In the genomic region with DNA sequence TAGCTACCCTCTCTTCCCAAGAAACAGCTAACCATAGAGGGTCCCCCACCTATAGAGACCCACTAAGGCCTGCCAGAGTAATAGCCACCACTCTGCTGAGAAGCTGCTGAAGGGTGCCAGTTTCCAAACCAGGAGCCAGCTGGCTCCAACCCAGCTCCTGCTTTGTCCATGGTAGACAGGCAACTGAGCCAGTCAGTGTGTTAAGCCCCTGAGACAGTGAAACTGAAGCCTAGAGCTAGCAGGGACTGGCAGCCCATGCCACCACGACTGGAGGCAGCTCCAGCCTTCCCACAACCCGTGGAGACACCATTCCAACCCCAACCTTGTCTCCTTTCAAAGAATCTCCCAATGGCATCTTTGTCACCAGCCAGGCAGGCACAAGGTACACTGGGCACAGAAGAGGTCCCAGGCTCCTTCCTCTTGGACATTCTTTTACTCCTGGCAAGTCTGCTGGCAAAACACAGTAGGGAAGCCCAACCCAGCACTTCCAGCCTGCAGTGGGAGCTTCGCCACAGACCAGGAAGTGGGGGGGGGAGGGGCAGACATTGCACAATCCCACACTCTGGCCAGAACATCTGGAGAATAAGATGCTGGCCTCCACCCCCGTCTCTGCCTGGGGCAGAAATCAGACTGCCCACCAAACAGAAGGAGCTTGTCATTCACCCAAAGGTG, we compare ENCODE assay signal across 7 mouse cellular contexts. TPM values are rescaled to one million over a fixed set of nuclear protein-coding genes. Genes with fewer than 3 reads are reported as not detected.
DNase-seq lines count a peak whose midpoint lies in the region; ATAC-seq and TF ChIP-seq lines count a peak whose summit lies in the region.

No protein-coding gene starts in this region.

- H3K9me3 ChIP-seq in hindbrain, embryonic 12.5 days (replicated peaks) = no peaks in the 10 kb centered on the region
- no peaks in the 10 kb centered on the region for H3K9me3 ChIP-seq in limb, embryonic 15.5 days
- H3K9me3 ChIP-seq in midbrain, embryonic 16.5 days (replicated peaks; ENCODE audit: control insufficient read depth, low read length, poor library complexity, severe bottlenecking) = no peaks in the 10 kb centered on the region

- peaks cover 12% of the 10 kb centered on the region for H3K36me3 ChIP-seq in hindbrain, embryonic 12.5 days
- peaks cover 16% of the 10 kb centered on the region for H3K36me3 ChIP-seq in limb, embryonic 15.5 days
- peaks cover under 1% of the 10 kb centered on the region; the same call in 1 of the 2 replicates for H3K36me3 ChIP-seq in midbrain, embryonic 16.5 days (ENCODE audit: control insufficient read depth, insufficient read depth, low read length)

- ATAC-seq in hindbrain, embryonic 12.5 days (ENCODE audit: low FRiP score) = no peak
- ATAC-seq in limb, embryonic 15.5 days (ENCODE audit: insufficient number of reproducible peaks, low FRiP score, low TSS enrichment, low read depth) = peak; percentile 57; the same call in 1 of the 2 replicates
- no peak for ATAC-seq in midbrain, embryonic 16.5 days
- ATAC-seq in frontal cortex, adult (ENCODE audit: low TSS enrichment) = no peak

- H3K4me2 ChIP-seq in hindbrain, embryonic 12.5 days (replicated peaks) = no peak overlapping the region
- H3K4me2 ChIP-seq in limb, embryonic 15.5 days = peak overlapping the region; percentile 27
- H3K4me2 ChIP-seq in midbrain, embryonic 16.5 days (ENCODE audit: low read length) = no peak overlapping the region

- peak overlapping the region; percentile 3; the same call in 1 of the 2 replicates for H3K4me3 ChIP-seq in gastrocnemius, adult 2 months
- H3K4me3 ChIP-seq in hindbrain, embryonic 12.5 days = no peak overlapping the region
- H3K4me3 ChIP-seq in limb, embryonic 15.5 days = no peak overlapping the region
- no peak overlapping the region for H3K4me3 ChIP-seq in midbrain, embryonic 16.5 days (ENCODE audit: low read depth, low read length)

- WGBS in hindbrain, embryonic 12.5 days = 21% methylated on average over 4 of the region's 4 CpGs
- 7% methylated on average over 4 of the region's 4 CpGs for WGBS in limb, embryonic 15.5 days
- 46% methylated on average over 4 of the region's 4 CpGs for WGBS in midbrain, embryonic 16.5 days

- DNase-seq in MN1 (ENCODE audit: low spot score) = peak; percentile 69
- peak; percentile 70 to 86 for DNase-seq in adrenal gland, postnatal 36 days
- DNase-seq in gastrocnemius, adult 2 months = peak; percentile 90

- peaks cover 42% of the 10 kb centered on the region for H3K27me3 ChIP-seq in hindbrain, embryonic 12.5 days
- no peaks in the 10 kb centered on the region for H3K27me3 ChIP-seq in limb, embryonic 15.5 days
- peaks cover 27% of the 10 kb centered on the region for H3K27me3 ChIP-seq in midbrain, embryonic 16.5 days (ENCODE audit: control insufficient read depth, insufficient read depth, low read depth, low read length)

- peaks cover 48% of the 10 kb centered on the region for H3K4me1 ChIP-seq in hindbrain, embryonic 12.5 days
- H3K4me1 ChIP-seq in limb, embryonic 15.5 days = peaks cover 77% of the 10 kb centered on the region
- peaks cover 24% of the 10 kb centered on the region for H3K4me1 ChIP-seq in midbrain, embryonic 16.5 days (ENCODE audit: control insufficient read depth, insufficient read depth, low read length)

- no peak for TF ChIP-seq CTCF in gastrocnemius, adult 2 months (IDR thresholded peaks at IDR 0.05)

- H3K9ac ChIP-seq in hindbrain, embryonic 12.5 days = no peak overlapping the region
- no peak overlapping the region for H3K9ac ChIP-seq in limb, embryonic 15.5 days
- H3K9ac ChIP-seq in midbrain, embryonic 16.5 days (ENCODE audit: low read depth, low read length) = no peak overlapping the region

- H3K27ac ChIP-seq in gastrocnemius, adult 2 months = peak overlapping the region; percentile 95
- H3K27ac ChIP-seq in hindbrain, embryonic 12.5 days = peak overlapping the region; percentile 71
- peak overlapping the region; percentile 94 for H3K27ac ChIP-seq in limb, embryonic 15.5 days
- peak overlapping the region; percentile 68 for H3K27ac ChIP-seq in midbrain, embryonic 16.5 days (ENCODE audit: low read length)

- intact Hi-C loops in gastrocnemius, adult 2 months (cut with DNase I) = no loop called here

RNA-seq across cellular contexts. Expression of gene Mpg, which starts 1.7 kb away (rescaled TPM):
- 10 to 100 TPM; 22.1 to 22.7 TPM for total RNA-seq in adrenal gland, postnatal 36 days (2021)
- 1 to 10 TPM; 3.1 to 5.3 TPM for total RNA-seq in gastrocnemius, adult 2 months (2021)
- polyA plus RNA-seq in hindbrain, embryonic 12.5 days (2016; fragmentation: Nextera tagmentation; extraction: Ambion mirVana) = 30.4 and 32.3 TPM in 2 replicates
- polyA plus RNA-seq in limb, embryonic 15.5 days (2015; fragmentation: Nextera tagmentation; extraction: Ambion mirVana) = 39.4 and 40.0 TPM in 2 replicates
- 36.1 and 41.7 TPM in 2 replicates for polyA plus RNA-seq in midbrain, embryonic 16.5 days (2015; fragmentation: Nextera tagmentation; extraction: Ambion mirVana)

RNA-seq across cellular contexts. Expression of gene Rhbdf1, which starts 2.5 kb away (rescaled TPM):
- 10 to 100 TPM; 24.7 to 36.8 TPM for total RNA-seq in adrenal gland, postnatal 36 days (2021)
- 10 to 100 TPM; 17.9 to 19.9 TPM for total RNA-seq in gastrocnemius, adult 2 months (2021)
- 32.8 and 33.1 TPM in 2 replicates for polyA plus RNA-seq in hindbrain, embryonic 12.5 days (2016; fragmentation: Nextera tagmentation; extraction: Ambion mirVana)
- polyA plus RNA-seq in limb, embryonic 15.5 days (2015; fragmentation: Nextera tagmentation; extraction: Ambion mirVana) = 83.7 and 87.5 TPM in 2 replicates
- 18.5 and 24.0 TPM in 2 replicates for polyA plus RNA-seq in midbrain, embryonic 16.5 days (2015; fragmentation: Nextera tagmentation; extraction: Ambion mirVana)

RNA-seq across cellular contexts. Expression of gene Snrnp25, which starts 19.4 kb away (rescaled TPM):
- 10 to 100 TPM; 14.8 to 19.4 TPM for total RNA-seq in adrenal gland, postnatal 36 days (2021)
- 1 to 10 TPM; 9.5 to 9.7 TPM for total RNA-seq in gastrocnemius, adult 2 months (2021)
- polyA plus RNA-seq in hindbrain, embryonic 12.5 days (2016; fragmentation: Nextera tagmentation; extraction: Ambion mirVana) = 52.8 and 55.1 TPM in 2 replicates
- 45.6 and 48.1 TPM in 2 replicates for polyA plus RNA-seq in limb, embryonic 15.5 days (2015; fragmentation: Nextera tagmentation; extraction: Ambion mirVana)
- 37.2 and 41.2 TPM in 2 replicates for polyA plus RNA-seq in midbrain, embryonic 16.5 days (2015; fragmentation: Nextera tagmentation; extraction: Ambion mirVana)

RNA-seq across cellular contexts. Expression of gene Il9r, which starts 24.5 kb away (rescaled TPM):
- total RNA-seq in adrenal gland, postnatal 36 days (2021) = under 1 TPM; 0.26 to 0.96 TPM
- not detected for total RNA-seq in gastrocnemius, adult 2 months (2021)
- not detected in 2 replicates for polyA plus RNA-seq in hindbrain, embryonic 12.5 days (2016; fragmentation: Nextera tagmentation; extraction: Ambion mirVana)
- 0.31 and 0.55 TPM in 2 replicates for polyA plus RNA-seq in limb, embryonic 15.5 days (2015; fragmentation: Nextera tagmentation; extraction: Ambion mirVana)
- not detected in 2 replicates for polyA plus RNA-seq in midbrain, embryonic 16.5 days (2015; fragmentation: Nextera tagmentation; extraction: Ambion mirVana)

RNA-seq across cellular contexts. Expression of gene Nprl3, which starts 42.9 kb away (rescaled TPM):
- 10 to 100 TPM; 62.9 to 65.2 TPM for total RNA-seq in adrenal gland, postnatal 36 days (2021)
- total RNA-seq in gastrocnemius, adult 2 months (2021) = 10 to 100 TPM; 25.6 to 29.6 TPM
- polyA plus RNA-seq in hindbrain, embryonic 12.5 days (2016; fragmentation: Nextera tagmentation; extraction: Ambion mirVana) = 51.3 and 51.7 TPM in 2 replicates
- polyA plus RNA-seq in limb, embryonic 15.5 days (2015; fragmentation: Nextera tagmentation; extraction: Ambion mirVana) = 34.7 and 41.8 TPM in 2 replicates
- 45.3 and 52.4 TPM in 2 replicates for polyA plus RNA-seq in midbrain, embryonic 16.5 days (2015; fragmentation: Nextera tagmentation; extraction: Ambion mirVana)
